Mouse (Mus musculus) WW6 (cell line): ENCODE data around the gene Synpo2.
"Not testable (repeated sequence)": the region's sequence is repeated elsewhere in the genome, so short reads cannot be mapped to it uniquely, and the experiment has no call there.

Experiments used
- DNase-seq: peaks from one replicate; pipeline ENCODE4 v3.0.0-alpha.2; 2013; ENCODE audit warnings: low read depth, low spot score

Synpo2 gene

GRCm38 (mm10) chr3:123131151-123131756 lies 104.7 kb downstream of the Synpo2 start:
- no peak for DNase-seq

- DNase-seq, result no peak
Measured at GRCm38 (mm10) chr3:123130314-123131150, 105.4 kb downstream of the Synpo2 start.

- DNase-seq, result no peak
Measured at GRCm38 (mm10) chr3:123128781-123129180, 107.2 kb downstream of the Synpo2 start.

GRCm38 (mm10) chr3:123128091-123128490 lies 107.9 kb downstream of the Synpo2 start:
- no peak for DNase-seq

- DNase-seq, result not testable (repeated sequence)
Measured at GRCm38 (mm10) chr3:123126741-123127140, 109.2 kb downstream of the Synpo2 start.

GRCm38 (mm10) chr3:123123817-123124216 lies 112.1 kb downstream of the Synpo2 start:
- DNase-seq, result no peak

GRCm38 (mm10) chr3:123122151-123123030 lies 113.6 kb downstream of the Synpo2 start:
- DNase-seq, result no peak

GRCm38 (mm10) chr3:123116903-123117302 lies 119.0 kb downstream of the Synpo2 start:
- DNase-seq, result no peak

- DNase-seq, result no peak
Measured at GRCm38 (mm10) chr3:123115770-123116527, 120.0 kb downstream of the Synpo2 start.

- no peak for DNase-seq
Measured at GRCm38 (mm10) chr3:123114001-123114635, 121.8 kb downstream of the Synpo2 start.

GRCm38 (mm10) chr3:123112781-123113180 lies 123.2 kb downstream of the Synpo2 start:
- no peak for DNase-seq

GRCm38 (mm10) chr3:123111071-123111711 lies 124.8 kb downstream of the Synpo2 start:
- DNase-seq, result no peak

GRCm38 (mm10) chr3:123107830-123108549 lies 128.0 kb downstream of the Synpo2 start:
- DNase-seq, result no peak

GRCm38 (mm10) chr3:123104325-123104724 lies 131.6 kb downstream of the Synpo2 start:
- no peak for DNase-seq

- no peak for DNase-seq
Measured at GRCm38 (mm10) chr3:123103151-123103860, 132.6 kb downstream of the Synpo2 start.

GRCm38 (mm10) chr3:123101761-123102160 lies 134.2 kb downstream of the Synpo2 start:
- DNase-seq, result no peak

- DNase-seq, result no peak
Measured at GRCm38 (mm10) chr3:123095111-123095510, 140.8 kb downstream of the Synpo2 start.

GRCm38 (mm10) chr3:123093640-123094361 lies 142.1 kb downstream of the Synpo2 start:
- no peak for DNase-seq
